Mouse (Mus musculus) lung, postnatal 0 days (tissue): ENCODE data around the gene Galp. TPM values are rescaled to one million over a fixed set of nuclear protein-coding genes. Genes with fewer than 3 reads are reported as not detected.
"Not testable (repeated sequence)": the region's sequence is repeated elsewhere in the genome, so short reads cannot be mapped to it uniquely, and the experiment has no call there.

Source experiments
- ATAC-seq: fragments of 200-750 bp; cut with Nextera tagmentation; 2 replicates; pipeline ENCODE4 v1.8.0; 2017; ENCODE audit warnings: moderate library complexity
- DNase-seq: peaks from one replicate; pipeline ENCODE4 v3.0.0-alpha.2; 2016; ENCODE audit warnings: low spot score
- H3K27ac ChIP-seq: fragments of 300-500 bp; sonication (generic); 2 replicates; pipeline ENCODE4 v1.5.1; 2014; ENCODE audit warnings: antibody characterized with exemption, mild to moderate bottlenecking, low read length, mixed read lengths
- H3K27me3 ChIP-seq: fragments of 300-500 bp; sonication (generic); replicated peaks from 2 replicates; pipeline ENCODE4 v1.6.1; 2014; ENCODE audit warnings: low read length, mixed read lengths; ENCODE audit not compliant: insufficient read depth
- H3K36me3 ChIP-seq: fragments of 300-500 bp; sonication (generic); 2 replicates; pipeline ENCODE4 v1.6.1; 2014; ENCODE audit warnings: low read length, mixed read lengths; ENCODE audit not compliant: insufficient read depth
- H3K4me1 ChIP-seq: fragments of 300-500 bp; sonication (generic); 2 replicates; pipeline ENCODE4 v1.6.1; 2014; ENCODE audit warnings: antibody characterized with exemption, low read depth, low read length, mixed read lengths; ENCODE audit not compliant: insufficient read depth
- H3K4me2 ChIP-seq: fragments of 300-500 bp; sonication (generic); replicated peaks from 2 replicates; pipeline ENCODE4 v1.6.1; 2014; ENCODE audit warnings: low read depth, mild to moderate bottlenecking, low read length, moderate library complexity, mixed read lengths
- H3K4me3 ChIP-seq: fragments of 300-500 bp; sonication (generic); 2 replicates; pipeline ENCODE4 v1.5.1; 2014; ENCODE audit warnings: low read depth, low read length
- H3K9ac ChIP-seq: fragments of 300-500 bp; sonication (generic); replicated peaks from 2 replicates; pipeline ENCODE4 v1.6.1; 2014; ENCODE audit warnings: low read depth, mild to moderate bottlenecking
- H3K9me3 ChIP-seq: fragments of 300-500 bp; sonication (generic); 2 replicates; pipeline ENCODE4 v1.6.1; 2016; ENCODE audit warnings: low read length, mixed read lengths
- CTCF ChIP-seq: IDR thresholded peaks from 2 replicates; pipeline ENCODE4 v1.5.1; 2016; ENCODE audit warnings: antibody characterized with exemption, mild to moderate bottlenecking
- EP300 ChIP-seq: IDR thresholded peaks from 2 replicates; pipeline ENCODE4 v1.6.1; 2016; ENCODE audit warnings: antibody characterized with exemption, mild to moderate bottlenecking, control low read depth
- WGBS: fragments of 180-500 bp; shearing (Covaris S2); extraction: QIAGEN DNeasy Blood & Tissue Kit; methylation state at CpG from one replicate; pipeline ENCODE4 v1.1.7; 2014; 5-methylcytosine and 5-hydroxymethylcytosine counted together
- polyA plus RNA-seq: library from polyadenylated mRNA; unstranded; fragments of >200 nt; fragmentation: Nextera tagmentation; extraction: Ambion mirVana; gene quantifications from 2 replicates; pipeline ENCODE4 v1.2.1, GENCODE M21; 2015

The Galp gene
- polyA plus RNA-seq, 1 experiment from 2014 or later, result not detected

GRCm38 (mm10) chr7:6239787-6240186 lies 42.9 kb downstream of the Galp start:
- WGBS, result 50% methylated on average over 11 of the region's 11 CpGs
- Histone ChIP-seq H3K4me2 (no peak overlapping the region), H3K9ac (no peak overlapping the region)

GRCm38 (mm10) chr7:6240841-6241425 lies 44.0 kb downstream of the Galp start:
- peak; percentile 67 for TF ChIP-seq CTCF
- not testable (repeated sequence) for H3K4me2 ChIP-seq, H3K4me1 ChIP-seq, H3K9ac ChIP-seq, ATAC-seq, H3K9me3 ChIP-seq, H3K4me3 ChIP-seq, H3K27ac ChIP-seq, H3K36me3 ChIP-seq, H3K27me3 ChIP-seq
- DNase-seq, result peak; percentile 30
- 16% methylated on average over 1 of the region's 1 CpGs for WGBS

More at GRCm38 (mm10) chr7:6239787-6240186, 42.9 kb downstream of the Galp start:
- Histone ChIP-seq H3K27ac (no peak overlapping the region), H3K4me1 (no peaks in the 10 kb centered on the region), H3K4me3 (no peak overlapping the region), H3K9me3 (no peaks in the 10 kb centered on the region), H3K27me3 (no peaks in the 10 kb centered on the region), H3K36me3 (no peaks in the 10 kb centered on the region)
- DNase-seq (no peak), ATAC-seq (no peak)
- TF ChIP-seq EP300, result no peak
- no peak for TF ChIP-seq CTCF

GRCm38 (mm10) chr7:6244361-6245292 lies 47.7 kb downstream of the Galp start:
- Histone ChIP-seq H3K4me3 (no peak overlapping the region), H3K9ac (no peak overlapping the region), H3K4me2 (no peak overlapping the region), H3K9me3 (no peaks in the 10 kb centered on the region), H3K27ac (no peak overlapping the region), H3K27me3 (no peaks in the 10 kb centered on the region), H3K36me3 (no peaks in the 10 kb centered on the region), H3K4me1 (no peaks in the 10 kb centered on the region)
- WGBS, result 34% methylated on average over 11 of the region's 11 CpGs
- ATAC-seq, result no peak
- no peak for TF ChIP-seq CTCF
- no peak for TF ChIP-seq EP300
- no peak for DNase-seq

GRCm38 (mm10) chr7:6252410-6252809 lies 55.5 kb downstream of the Galp start, which contains the start of gene Epp13:
Gene Epp13, plus strand, starts transcription at chr7:6252710.
- TF ChIP-seq EP300 (no peak), CTCF (no peak)
- Histone ChIP-seq H3K4me2 (no peak within 1 kb of the TSS), H3K4me1 (no peaks in the 10 kb centered on the region), H3K9me3 (no peaks in the 10 kb centered on the region), H3K4me3 (no peak within 1 kb of the TSS), H3K27me3 (no peaks in the 10 kb centered on the region), H3K36me3 (no peaks in the 10 kb centered on the region), H3K9ac (no peak within 1 kb of the TSS), H3K27ac (no peak within 1 kb of the TSS)
- WGBS, result 75% methylated on average over 6 of the region's 6 CpGs
- ATAC-seq (no peak), DNase-seq (no peak)

- H3K9ac ChIP-seq, result no peak overlapping the region
- H3K4me2 ChIP-seq, result no peak overlapping the region
- DNase-seq (no peak), ATAC-seq (no peak)
- H3K4me3 ChIP-seq, result no peak overlapping the region
- H3K36me3 ChIP-seq, result no peaks in the 10 kb centered on the region
- H3K9me3 ChIP-seq, result no peaks in the 10 kb centered on the region
- no peaks in the 10 kb centered on the region for H3K27me3 ChIP-seq
- no peak overlapping the region for H3K27ac ChIP-seq
- no peaks in the 10 kb centered on the region for H3K4me1 ChIP-seq
- WGBS, result 82% methylated on average over 5 of the region's 5 CpGs
- TF ChIP-seq CTCF (no peak), EP300 (no peak)
These were observed 57.6 kb downstream of the Galp start for GRCm38 (mm10) chr7:6254451-6254850.

GRCm38 (mm10) chr7:6257386-6257785 lies 60.5 kb downstream of the Galp start:
- H3K27ac ChIP-seq, result no peak overlapping the region
- no peaks in the 10 kb centered on the region for H3K27me3 ChIP-seq
- H3K4me1 ChIP-seq, result no peaks in the 10 kb centered on the region
- H3K9me3 ChIP-seq, result no peaks in the 10 kb centered on the region
- H3K36me3 ChIP-seq, result no peaks in the 10 kb centered on the region
- no peak for DNase-seq
- no peak overlapping the region for H3K4me3 ChIP-seq
- no peak overlapping the region for H3K4me2 ChIP-seq
- ATAC-seq, result no peak
- no peak overlapping the region for H3K9ac ChIP-seq
- WGBS, result 84% methylated on average over 4 of the region's 4 CpGs
- TF ChIP-seq EP300, result no peak
